Mouse (Mus musculus): Measurements from ENCODE around the gene Anxa5. TPM values are rescaled to one million over a fixed set of nuclear protein-coding genes. Genes with fewer than 3 reads are reported as not detected.

Gene Anxa5
- 115 and 120 TPM in 2 replicates for polyA plus RNA-seq (2016; fragmentation: Nextera tagmentation; extraction: Ambion mirVana)

- H3K4me3 ChIP-seq = peak within 1 kb of the TSS; percentile 68
- peaks cover 18% of the 10 kb centered on the region; the same call in 1 of the 2 replicates for H3K27me3 ChIP-seq (ENCODE audit: insufficient read depth, poor library complexity, severe bottlenecking)
- H3K36me3 ChIP-seq = no peaks in the 10 kb centered on the region
- H3K9me3 ChIP-seq = no peaks in the 10 kb centered on the region
- WGBS = under 1% methylated on average over 32 of the region's 32 CpGs
- DNase-seq (ENCODE audit: low spot score) = peak; percentile 95
- H3K4me1 ChIP-seq (replicated peaks) = peaks cover 34% of the 10 kb centered on the region
- peak within 1 kb of the TSS; percentile 86 for H3K27ac ChIP-seq
Observed at GRCm38 (mm10) chr3:36475532-36476087, at the start of gene Anxa5, which contains the start of gene 1810062G17Rik. Anxa5 (minus strand) TSS chr3:36475894. 1810062G17Rik (plus strand) TSS chr3:36475937.

DNA sequence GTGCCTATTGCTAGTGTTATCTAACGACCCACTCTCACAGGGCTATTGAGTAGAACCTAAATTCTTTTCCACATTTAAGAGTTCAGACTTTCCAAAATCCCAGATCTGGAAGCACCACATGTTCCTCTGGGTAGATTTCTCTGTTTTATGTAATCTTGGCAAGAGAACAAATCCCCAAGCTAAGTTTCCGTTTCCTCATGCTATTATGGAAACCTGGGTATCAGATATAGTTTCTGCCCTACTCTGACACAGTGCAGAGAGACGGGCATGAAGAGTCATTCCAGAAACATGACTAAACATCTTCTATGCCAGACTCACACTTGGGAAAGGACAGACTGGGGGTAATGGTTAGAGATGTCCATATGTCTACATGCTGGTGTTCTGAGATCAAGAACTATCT, 48.8 kb upstream of the Anxa5 start:
- Histone ChIP-seq H3K4me1 (replicated peaks) (peaks cover 15% of the 10 kb centered on the region), H3K27me3 (ENCODE audit: insufficient read depth, poor library complexity, severe bottlenecking) (peaks cover 41% of the 10 kb centered on the region), H3K27ac (no peak overlapping the region), H3K9me3 (no peaks in the 10 kb centered on the region), H3K4me3 (no peak overlapping the region), H3K36me3 (no peaks in the 10 kb centered on the region)
- WGBS = 88% methylated on average over 3 of the region's 3 CpGs
- DNase-seq (ENCODE audit: low spot score) = no peak

GRCm38 (mm10) chr3:36522137-36522536, 46.4 kb upstream of the Anxa5 start:
- H3K9me3 ChIP-seq = no peaks in the 10 kb centered on the region
- H3K27me3 ChIP-seq (ENCODE audit: insufficient read depth, poor library complexity, severe bottlenecking) = peaks cover 48% of the 10 kb centered on the region
- DNase-seq (ENCODE audit: low spot score) = no peak
- 4% methylated on average over 4 of the region's 4 CpGs for WGBS
- peak overlapping the region; percentile 65; the same call in 1 of the 2 replicates for H3K4me3 ChIP-seq
- H3K27ac ChIP-seq = no peak overlapping the region
- H3K36me3 ChIP-seq = no peaks in the 10 kb centered on the region
- peaks cover 15% of the 10 kb centered on the region for H3K4me1 ChIP-seq (replicated peaks)

DNA sequence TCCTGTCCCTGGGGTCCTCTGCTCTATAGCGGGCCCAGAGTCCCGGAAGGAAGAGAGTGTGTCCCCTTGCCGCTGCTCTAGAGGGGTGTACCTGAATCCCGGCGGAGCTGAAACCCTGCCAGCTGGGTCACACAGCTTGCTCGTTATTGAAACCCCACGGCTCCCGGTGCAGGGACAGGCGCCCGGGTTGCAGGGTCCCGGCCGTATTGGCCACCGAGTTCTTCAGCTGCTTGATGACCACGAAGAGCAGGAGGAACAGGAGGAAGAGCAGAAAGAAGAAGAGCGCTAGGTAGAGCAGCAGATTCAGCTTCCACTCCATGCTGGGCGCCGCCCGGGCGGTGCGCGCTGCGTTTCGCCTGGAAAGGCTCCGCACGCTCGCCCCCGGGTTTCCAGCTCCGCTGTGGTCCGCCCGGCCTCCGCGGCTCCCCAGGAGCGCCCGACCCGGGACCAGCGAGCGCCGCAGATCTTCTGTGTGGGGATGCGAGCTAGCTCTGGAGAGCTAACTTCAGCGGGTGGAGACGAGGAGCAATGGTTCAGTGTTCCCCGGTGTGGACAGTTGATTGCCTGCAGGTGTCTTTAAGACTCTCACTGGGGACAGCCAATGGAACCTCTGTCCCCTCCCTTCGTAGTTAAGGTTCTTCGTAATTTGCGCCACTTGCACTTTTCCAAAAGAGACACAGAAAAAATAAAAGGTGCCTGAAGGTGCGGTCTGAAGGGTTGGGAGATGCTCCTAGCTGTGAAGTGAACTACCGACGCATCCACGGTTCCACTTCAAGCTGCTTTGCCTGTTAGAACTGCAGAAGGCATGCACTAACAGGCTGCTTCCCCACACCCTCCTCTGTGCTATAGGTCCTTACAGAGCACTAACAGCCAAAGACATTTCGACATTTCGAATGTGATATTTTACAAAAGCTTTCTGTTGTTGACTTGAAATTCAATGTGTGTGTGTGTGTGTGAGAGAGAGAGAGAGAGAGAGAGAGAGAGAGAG, 45.7 kb upstream of the Anxa5 start, which contains the start of gene Gm11549:
Gene Gm11549 (minus strand): TSS at position 741 of the 988 bp plus-strand sequence.
- Histone ChIP-seq H3K36me3 (no peaks in the 10 kb centered on the region), H3K9me3 (no peaks in the 10 kb centered on the region), H3K27ac (peak within 1 kb of the TSS; percentile 67), H3K4me1 (replicated peaks) (peaks cover 15% of the 10 kb centered on the region), H3K4me3 (peak within 1 kb of the TSS; percentile 65), H3K27me3 (ENCODE audit: insufficient read depth, poor library complexity, severe bottlenecking) (peaks cover 48% of the 10 kb centered on the region)
- DNase-seq (ENCODE audit: low spot score) = peak; percentile 50
- WGBS = under 1% methylated on average over 51 of the region's 51 CpGs

- H3K27me3 ChIP-seq (ENCODE audit: insufficient read depth, poor library complexity, severe bottlenecking) = peaks cover 25% of the 10 kb centered on the region
- H3K9me3 ChIP-seq = no peaks in the 10 kb centered on the region
- H3K27ac ChIP-seq = no peak overlapping the region
- H3K36me3 ChIP-seq = no peaks in the 10 kb centered on the region
- DNase-seq (ENCODE audit: low spot score) = no peak
- H3K4me3 ChIP-seq = no peak overlapping the region
- peaks cover 4% of the 10 kb centered on the region for H3K4me1 ChIP-seq (replicated peaks)
- WGBS = 93% methylated on average over 9 of the region's 9 CpGs
Observed at GRCm38 (mm10) chr3:36516196-36516595, 40.5 kb upstream of the Anxa5 start.

DNA sequence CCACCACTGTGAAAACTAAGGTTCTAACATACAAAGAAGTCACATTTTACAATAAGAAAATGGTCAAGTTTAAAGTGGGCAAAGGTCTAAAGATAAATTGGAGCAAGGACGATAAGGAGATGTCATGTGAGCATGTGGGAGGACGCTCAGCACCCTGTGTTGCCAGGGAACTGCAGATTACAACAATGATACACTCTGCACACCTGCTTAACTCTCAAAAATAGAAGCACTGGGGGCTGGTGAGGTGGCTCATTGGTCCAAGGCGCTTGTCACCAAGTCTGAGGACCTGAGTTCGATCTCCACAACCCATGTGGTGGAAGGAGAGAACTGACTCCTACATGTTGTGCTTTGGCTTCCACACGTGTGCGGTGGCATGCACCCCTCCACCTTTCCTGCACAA, 35.8 kb upstream of the Anxa5 start:
- no peaks in the 10 kb centered on the region for H3K27me3 ChIP-seq (ENCODE audit: insufficient read depth, poor library complexity, severe bottlenecking)
- no peaks in the 10 kb centered on the region for H3K36me3 ChIP-seq
- no peak overlapping the region for H3K27ac ChIP-seq
- no peak overlapping the region for H3K4me3 ChIP-seq
- no peaks in the 10 kb centered on the region for H3K4me1 ChIP-seq (replicated peaks)
- no peak for DNase-seq (ENCODE audit: low spot score)
- no peaks in the 10 kb centered on the region for H3K9me3 ChIP-seq
- WGBS = 91% methylated on average over 6 of the region's 6 CpGs

GRCm38 (mm10) chr3:36505809-36506735, 30.4 kb upstream of the Anxa5 start:
- no peak for DNase-seq (ENCODE audit: low spot score)
- Histone ChIP-seq H3K27me3 (ENCODE audit: insufficient read depth, poor library complexity, severe bottlenecking) (no peaks in the 10 kb centered on the region), H3K4me1 (replicated peaks) (peaks cover 4% of the 10 kb centered on the region; the same call in 1 of the 2 replicates), H3K9me3 (no peaks in the 10 kb centered on the region), H3K27ac (no peak overlapping the region), H3K36me3 (no peaks in the 10 kb centered on the region), H3K4me3 (no peak overlapping the region)
- 63% methylated on average over 10 of the region's 10 CpGs for WGBS

DNA sequence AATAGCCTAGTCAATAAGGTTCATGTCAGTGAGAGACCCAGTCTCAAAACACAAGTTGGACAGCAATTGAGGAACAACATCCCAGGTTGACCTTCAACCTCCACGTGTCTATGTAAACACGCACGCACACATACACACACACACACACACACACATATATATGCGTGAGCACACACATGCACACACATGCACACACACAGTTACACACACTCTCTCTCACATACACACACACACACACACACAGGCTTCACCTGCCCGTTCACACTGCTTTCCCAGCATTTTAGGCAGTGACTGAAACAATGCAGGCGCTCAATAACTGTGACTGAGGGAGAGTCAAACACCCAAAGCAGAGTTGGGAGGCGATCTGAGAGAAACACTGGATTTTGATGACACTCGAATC, 29.6 kb upstream of the Anxa5 start:
- Histone ChIP-seq H3K36me3 (no peaks in the 10 kb centered on the region), H3K27me3 (ENCODE audit: insufficient read depth, poor library complexity, severe bottlenecking) (no peaks in the 10 kb centered on the region), H3K4me1 (replicated peaks) (peaks cover 4% of the 10 kb centered on the region; the same call in 1 of the 2 replicates), H3K9me3 (no peaks in the 10 kb centered on the region), H3K4me3 (no peak overlapping the region), H3K27ac (no peak overlapping the region)
- DNase-seq (ENCODE audit: low spot score) = no peak
- 82% methylated on average over 8 of the region's 8 CpGs for WGBS

GRCm38 (mm10) chr3:36501546-36501945, 25.9 kb upstream of the Anxa5 start:
- no peak for DNase-seq (ENCODE audit: low spot score)
- no peak overlapping the region for H3K4me3 ChIP-seq
- 74% methylated on average over 7 of the region's 7 CpGs for WGBS
- H3K36me3 ChIP-seq = no peaks in the 10 kb centered on the region
- H3K4me1 ChIP-seq (replicated peaks) = peaks cover 4% of the 10 kb centered on the region; the same call in 1 of the 2 replicates
- H3K9me3 ChIP-seq = no peaks in the 10 kb centered on the region
- no peak overlapping the region for H3K27ac ChIP-seq
- peaks cover 1% of the 10 kb centered on the region; the same call in 1 of the 2 replicates for H3K27me3 ChIP-seq (ENCODE audit: insufficient read depth, poor library complexity, severe bottlenecking)

DNA sequence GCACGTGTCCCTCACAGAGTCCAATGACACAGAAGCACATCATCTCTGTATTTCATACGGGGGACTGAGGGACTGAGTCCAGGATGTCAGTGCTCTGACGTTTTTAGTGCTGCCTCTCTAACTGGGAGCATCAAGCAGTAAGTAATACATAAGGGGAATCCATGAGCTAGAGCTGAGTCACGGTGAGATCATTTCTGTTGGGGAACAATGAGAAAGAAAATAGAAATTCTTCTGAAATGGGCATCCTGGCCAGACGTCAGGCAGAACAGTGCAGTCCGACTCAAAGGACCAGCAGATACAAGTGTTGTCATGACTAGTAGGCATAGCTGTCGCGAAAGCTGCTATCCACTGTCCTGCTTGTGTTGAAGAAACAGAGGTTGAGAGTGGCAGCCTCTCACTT, 25.3 kb upstream of the Anxa5 start:
- DNase-seq (ENCODE audit: low spot score) = no peak
- peaks cover 7% of the 10 kb centered on the region for H3K27me3 ChIP-seq (ENCODE audit: insufficient read depth, poor library complexity, severe bottlenecking)
- peaks cover 2% of the 10 kb centered on the region; the same call in 1 of the 2 replicates for H3K4me1 ChIP-seq (replicated peaks)
- 88% methylated on average over 8 of the region's 8 CpGs for WGBS
- H3K9me3 ChIP-seq = no peaks in the 10 kb centered on the region
- H3K27ac ChIP-seq = no peak overlapping the region
- H3K4me3 ChIP-seq = no peak overlapping the region
- H3K36me3 ChIP-seq = no peaks in the 10 kb centered on the region

DNA sequence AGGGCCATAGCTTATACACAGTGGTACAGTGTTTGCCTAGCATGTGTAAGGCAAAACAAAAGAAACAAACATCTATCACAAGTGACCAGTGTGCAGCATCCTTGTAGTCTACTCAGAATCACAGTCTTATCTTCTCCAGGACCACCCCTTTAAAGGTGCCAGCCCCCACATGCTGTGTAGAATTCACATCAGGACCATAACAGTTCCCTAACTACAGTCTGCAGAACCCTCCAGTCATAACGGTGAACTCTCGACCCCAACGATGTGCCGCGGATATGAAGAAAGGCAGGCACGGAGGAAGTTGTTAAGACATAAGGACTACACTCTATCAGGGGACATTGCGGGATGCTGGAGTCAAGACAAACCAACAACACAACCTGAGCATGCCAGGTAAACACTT, 23.7 kb upstream of the Anxa5 start:
- H3K27me3 ChIP-seq (ENCODE audit: insufficient read depth, poor library complexity, severe bottlenecking) = peaks cover 8% of the 10 kb centered on the region
- no peaks in the 10 kb centered on the region for H3K9me3 ChIP-seq
- no peaks in the 10 kb centered on the region for H3K36me3 ChIP-seq
- no peak overlapping the region for H3K27ac ChIP-seq
- no peak overlapping the region for H3K4me3 ChIP-seq
- DNase-seq (ENCODE audit: low spot score) = no peak
- WGBS = 96% methylated on average over 7 of the region's 7 CpGs
- 0 out of 2 replicates have a peak, but pooled peaks cover 3% of the 10 kb centered on the region for H3K4me1 ChIP-seq (replicated peaks)

- Histone ChIP-seq H3K36me3 (no peaks in the 10 kb centered on the region), H3K4me1 (replicated peaks) (0 out of 2 replicates have a peak, but pooled peaks cover 3% of the 10 kb centered on the region), H3K27me3 (ENCODE audit: insufficient read depth, poor library complexity, severe bottlenecking) (peaks cover 8% of the 10 kb centered on the region), H3K27ac (no peak overlapping the region), H3K9me3 (no peaks in the 10 kb centered on the region), H3K4me3 (no peak overlapping the region)
- no peak for DNase-seq (ENCODE audit: low spot score)
- WGBS = 93% methylated on average over 6 of the region's 6 CpGs
Observed at GRCm38 (mm10) chr3:36498224-36498623, 22.5 kb upstream of the Anxa5 start.
